Mouse (Mus musculus): ENCODE measurements around the gene Armh3.

- TF ChIP-seq CTCF (IDR thresholded peaks at IDR 0.05; ENCODE audit: borderline replicate concordance, insufficient read depth, low read length) (no peak), POLR2A (IDR thresholded peaks at IDR 0.05; ENCODE audit: low read depth, low read length) (no peak)
Observed at GRCm38 (mm10) chr19:45816727-45817126, 181.6 kb downstream of the Armh3 start.
